Mouse (Mus musculus) naive thymus-derived CD4-positive, alpha-beta T cell, adult 2 months (primary cell): Measurements from ENCODE around the gene Plin3.
A peak's percentile ranks its signal among the peaks of the same experiment; 100 is the strongest.

ENCODE experiments used
- DNase-seq: peaks from one replicate; pipeline ENCODE4 v3.0.0-alpha.2; 2011; ENCODE audit warnings: low read depth

Gene Plin3

DNA sequence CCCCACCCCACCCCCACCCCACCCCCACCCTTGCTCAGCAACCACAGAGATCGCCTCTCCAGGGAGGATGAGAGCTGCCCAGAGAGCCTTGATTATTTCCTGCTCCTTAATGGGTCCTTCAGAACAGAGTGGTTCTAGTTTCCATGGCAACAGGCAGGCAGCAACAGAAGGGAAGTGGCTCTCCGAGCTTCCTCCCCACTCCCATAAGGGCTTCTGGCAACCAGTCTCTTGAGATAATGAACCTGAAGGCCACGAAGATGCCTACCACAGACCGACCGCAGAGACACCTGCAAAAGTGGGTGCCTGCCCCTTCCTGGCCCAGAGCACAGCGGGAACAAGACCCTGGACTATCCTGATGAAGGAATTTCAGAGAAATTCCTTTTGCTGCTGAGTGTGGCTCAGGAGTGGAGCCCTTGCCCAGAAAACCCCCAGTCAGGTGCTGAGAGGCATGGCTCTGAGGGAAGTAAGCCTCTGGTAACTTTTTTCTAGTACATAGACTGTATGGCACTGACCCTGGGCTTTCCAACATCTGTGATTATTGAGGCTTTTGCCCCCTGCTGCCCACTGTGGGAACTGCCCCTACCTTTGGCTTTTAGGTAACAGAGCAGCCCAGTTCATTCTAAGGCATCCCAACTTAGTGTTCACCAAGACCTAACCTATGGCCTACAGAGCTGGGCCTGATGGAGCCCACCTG, 41.4 kb downstream of the Plin3 start:
- DNase-seq: peak; percentile 86

DNA sequence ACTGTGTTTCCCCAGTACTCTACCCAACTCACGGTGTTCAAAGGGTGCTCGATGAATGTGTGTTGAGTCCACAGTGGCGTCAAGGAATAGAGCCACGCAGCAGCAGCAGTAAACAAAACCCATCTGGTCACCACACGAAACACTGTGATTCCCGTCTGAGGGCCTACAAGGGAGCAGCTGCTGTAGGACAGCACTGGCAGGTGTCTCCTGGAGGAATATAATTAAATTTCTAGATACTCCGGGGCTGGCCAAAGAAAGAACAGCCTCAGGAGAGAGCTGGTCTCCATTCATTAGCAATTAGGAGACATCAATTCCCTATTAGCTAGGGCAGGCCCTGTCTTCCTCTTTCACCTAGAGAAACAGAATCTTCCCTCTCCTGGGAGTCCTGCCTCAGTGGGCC, 47.1 kb downstream of the Plin3 start:
- DNase-seq: no peak

DNA sequence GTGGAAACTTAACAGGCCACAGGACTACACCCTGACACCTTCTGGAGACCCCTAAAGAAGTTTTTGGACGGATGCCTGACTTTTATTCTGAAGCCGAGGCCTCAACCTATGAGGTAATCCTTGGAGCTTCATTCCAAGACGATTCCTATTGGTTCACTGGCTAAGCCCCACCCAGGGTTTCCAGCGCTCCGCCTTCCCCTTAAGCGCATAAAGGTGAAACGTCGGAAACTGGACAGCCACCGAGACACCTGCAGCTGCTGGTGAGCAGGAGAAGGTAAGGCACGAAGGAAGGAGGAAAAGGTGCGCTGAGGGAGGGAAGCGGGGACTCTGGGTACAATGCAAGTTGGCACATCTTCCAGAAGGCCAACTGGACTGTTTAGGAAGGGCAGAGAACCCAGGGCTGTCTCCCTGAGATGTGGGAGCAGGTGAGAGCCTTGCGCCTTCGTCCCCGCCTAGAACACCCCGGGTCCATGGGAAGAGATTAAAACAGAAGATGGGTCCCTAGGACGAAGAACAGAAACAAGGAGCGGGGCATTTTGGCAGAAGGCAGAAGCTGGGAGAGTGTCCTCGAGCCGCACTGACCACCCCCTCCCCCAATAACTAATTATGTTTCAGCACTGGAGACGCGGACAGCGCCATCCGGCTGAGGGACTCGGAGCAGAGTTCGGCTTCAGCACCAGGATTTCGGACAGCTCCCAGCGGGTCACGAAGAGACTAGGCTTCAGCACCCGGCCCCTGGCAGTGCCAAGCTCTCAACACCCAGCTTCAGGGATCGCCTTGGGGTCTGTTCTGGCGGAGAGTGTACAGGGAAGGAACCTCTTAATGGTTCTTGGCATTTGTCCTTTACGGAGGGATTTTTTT, 50.9 kb downstream of the Plin3 start:
- DNase-seq: peak; percentile 83

DNA sequence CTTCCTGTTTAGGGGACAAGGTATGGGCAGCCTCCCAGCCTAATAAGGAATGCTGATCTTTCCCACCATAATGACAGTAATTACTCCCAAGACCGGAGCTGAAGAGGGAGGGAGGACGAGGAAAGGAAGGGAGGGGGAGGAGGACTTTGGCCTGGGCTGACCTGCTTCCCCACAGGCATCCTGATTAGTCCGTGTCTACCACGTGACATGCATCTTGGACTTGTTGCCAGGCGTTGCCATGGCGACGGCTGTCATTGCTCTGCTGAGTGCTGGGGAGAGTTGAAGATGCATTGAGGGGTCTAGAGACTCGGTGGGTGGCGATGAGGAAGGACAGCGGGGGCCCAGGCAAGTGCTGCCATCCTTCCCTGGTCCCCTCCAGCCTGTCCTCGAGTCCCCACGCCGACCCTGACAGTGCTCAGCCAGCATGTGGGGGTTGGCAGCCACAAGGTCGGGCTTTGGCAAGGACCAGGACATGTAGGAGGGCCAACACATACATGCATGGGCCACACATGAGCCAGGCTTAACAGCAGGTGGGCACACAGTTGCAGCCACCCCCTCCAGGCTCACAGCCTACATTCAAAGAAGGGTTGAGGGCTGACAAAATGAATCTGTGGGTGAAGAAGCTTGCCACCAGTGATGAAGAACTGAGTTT, 58.7 kb downstream of the Plin3 start:
- DNase-seq: no peak

DNA sequence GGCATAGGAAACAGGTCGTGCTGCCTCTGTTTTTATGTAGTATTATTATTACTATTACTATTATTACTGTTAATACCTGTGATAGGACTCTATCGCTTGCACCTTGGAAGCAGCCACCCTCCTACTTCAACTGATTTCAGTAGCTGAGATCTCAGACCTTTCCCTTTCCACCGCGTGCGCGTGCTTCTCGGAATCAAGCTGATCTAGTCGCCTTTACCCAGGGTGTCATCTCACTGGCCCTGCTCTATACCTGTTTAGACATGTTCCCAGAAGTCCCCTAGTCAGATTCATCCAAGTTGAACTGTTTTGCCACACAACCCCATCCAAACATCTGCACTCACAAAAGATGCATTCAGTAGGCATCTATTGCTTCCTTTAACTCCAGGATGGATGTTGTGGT, 59.3 kb downstream of the Plin3 start:
- no peak for DNase-seq

DNA sequence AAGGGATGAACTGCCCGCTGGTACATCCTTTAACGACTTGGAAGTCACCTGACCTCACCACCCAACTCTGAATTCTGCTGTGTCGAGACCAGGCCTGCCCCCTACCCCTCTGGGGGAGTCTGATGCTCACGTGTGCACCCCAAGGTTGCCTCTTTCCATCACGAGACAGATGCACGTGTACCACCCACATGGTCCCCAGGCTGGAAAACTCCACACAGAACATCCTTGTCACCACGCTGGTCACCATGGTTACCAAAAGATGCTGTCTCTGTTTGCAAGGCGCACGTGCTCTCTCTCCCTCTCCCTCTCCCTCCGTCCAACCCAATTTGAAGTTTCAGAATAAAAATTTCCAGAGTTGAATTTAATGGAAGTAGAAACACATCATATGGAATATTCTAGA, 62.7 kb downstream of the Plin3 start:
- no peak for DNase-seq
